Mouse (Mus musculus) myocyte (in vitro differentiated cells): Measurements from ENCODE around the gene Dis3l. TPM values are rescaled to one million over a fixed set of nuclear protein-coding genes. Genes with fewer than 3 reads are reported as not detected.
"Not testable (repeated sequence)": the region's sequence is repeated elsewhere in the genome, so short reads cannot be mapped to it uniquely, and the experiment has no call there.

Experiments used
- H3K27me3 ChIP-seq: one replicate; pipeline ENCODE4 v1.6.1; 2011; ENCODE audit not compliant: control insufficient read depth, insufficient read depth, insufficient read length
- H3K36me3 ChIP-seq: one replicate; pipeline ENCODE4 v1.6.1; 2011; ENCODE audit not compliant: control insufficient read depth, insufficient read depth
- H3K4me2 ChIP-seq: one replicate; pipeline ENCODE4 v1.6.1; 2011; ENCODE audit warnings: low read depth, control low read depth
- H3K4me3 ChIP-seq: one replicate; pipeline ENCODE4 v1.5.1; 2011; ENCODE audit warnings: mild to moderate bottlenecking, control low read depth, moderate library complexity
- H3K79me2 ChIP-seq: one replicate; pipeline ENCODE4 v1.6.1; 2011; ENCODE audit not compliant: control insufficient read depth, insufficient read depth
- H3ac ChIP-seq: one replicate; pipeline ENCODE4 v1.6.1; 2011; ENCODE audit not compliant: control insufficient read depth, insufficient read length
- CEBPB ChIP-seq: IDR thresholded peaks from 2 replicates; pipeline ENCODE4 v1.6.1; 2011; ENCODE audit warnings: mild to moderate bottlenecking, moderate library complexity; ENCODE audit not compliant: poor library complexity, insufficient read depth, severe bottlenecking
- E2F4 ChIP-seq: IDR thresholded peaks from one replicate; pipeline ENCODE4 v1.6.1; 2011; ENCODE audit warnings: mild to moderate bottlenecking, control low read depth, moderate library complexity; ENCODE audit not compliant: insufficient read depth
- MAX ChIP-seq: IDR thresholded peaks from one replicate; pipeline ENCODE4 v1.6.1; 2011; ENCODE audit warnings: low read depth, mild to moderate bottlenecking, control low read depth
- MYOD1 ChIP-seq, 3 experiments: IDR thresholded peaks; one replicate each; pipeline ENCODE4 v1.6.1; 2011; ENCODE audit warnings: control low read depth in 2 of 3, low read depth in 2 of 3, mild to moderate bottlenecking in 2 of 3, moderate library complexity in 1 of 3; ENCODE audit not compliant: insufficient read length in 2 of 3, control insufficient read depth in 1 of 3
- MYOG ChIP-seq, 3 experiments: IDR thresholded peaks; one replicate each; pipeline ENCODE4 v1.6.1; 2011; ENCODE audit warnings: control low read depth in 2 of 3, low read depth in 2 of 3, mild to moderate bottlenecking in 2 of 3; ENCODE audit not compliant: insufficient read length in 2 of 3, control insufficient read depth in 1 of 3, insufficient read depth in 1 of 3
- POLR2A ChIP-seq: IDR thresholded peaks from one replicate; pipeline ENCODE4 v1.6.1; 2011; ENCODE audit warnings: low read depth, mild to moderate bottlenecking, control low read depth, moderate library complexity; ENCODE audit not compliant: insufficient read length
- POLR2AphosphoS2 ChIP-seq: IDR thresholded peaks from one replicate; pipeline ENCODE4 v1.6.1; 2011; ENCODE audit warnings: low read depth, control low read depth; ENCODE audit not compliant: insufficient read length
- REST ChIP-seq: IDR thresholded peaks from one replicate; pipeline ENCODE4 v1.6.1; 2011; ENCODE audit warnings: mild to moderate bottlenecking, control low read depth, moderate library complexity; ENCODE audit not compliant: insufficient read depth, insufficient read length
- SRF ChIP-seq: IDR thresholded peaks from one replicate; pipeline ENCODE4 v1.6.1; 2011; ENCODE audit warnings: low read depth; ENCODE audit not compliant: control insufficient read depth, insufficient read length
- TCF12 ChIP-seq: IDR thresholded peaks from one replicate; pipeline ENCODE4 v1.6.1; 2011; ENCODE audit warnings: mild to moderate bottlenecking, control low read depth; ENCODE audit not compliant: poor library complexity, insufficient read depth, severe bottlenecking
- TCF3 ChIP-seq: IDR thresholded peaks from one replicate; pipeline ENCODE4 v1.6.1; 2011; ENCODE audit warnings: low read depth, control low read depth; ENCODE audit not compliant: insufficient read length
- USF1 ChIP-seq: IDR thresholded peaks from one replicate; pipeline ENCODE4 v1.6.1; 2011; ENCODE audit warnings: low read depth, mild to moderate bottlenecking, control low read depth, moderate library complexity
- polyA plus RNA-seq: library from polyadenylated mRNA; unstranded; fragments of >200 nt; fragmentation: generic; extraction: Trizol; gene quantifications from one replicate; pipeline ENCODE4 v1.2.1, GENCODE M21; 2012; ENCODE audit warnings: missing spikeins

Dis3l gene
- polyA plus RNA-seq, 1 experiment, result 13.0 TPM

DNA sequence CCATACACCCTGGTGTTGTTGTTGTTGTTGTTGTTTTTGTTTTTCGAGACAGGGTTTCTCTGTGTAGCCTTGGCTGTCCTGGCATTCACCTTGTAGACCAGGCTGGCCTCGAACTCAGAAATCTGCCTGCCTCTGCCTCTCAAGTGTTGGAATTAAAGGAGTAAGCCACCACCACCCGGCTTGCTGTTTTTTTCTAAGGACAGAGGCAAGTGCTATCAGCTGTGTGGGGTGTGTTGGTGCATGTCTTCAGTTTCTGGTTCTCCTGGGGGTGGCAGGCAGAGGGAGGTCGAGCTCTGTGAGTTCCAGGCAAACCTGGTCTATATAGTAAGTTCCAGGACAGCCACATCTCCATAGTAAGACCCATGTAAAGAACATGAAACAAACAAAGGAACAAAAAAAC is 66.8 kb downstream of the Dis3l start:
- no peak for TF ChIP-seq POLR2AphosphoS2
- TF ChIP-seq POLR2A, result no peak
- TF ChIP-seq CEBPB, result no peak
- TF ChIP-seq REST, result no peak
- no peak for TF ChIP-seq SRF
- TF ChIP-seq USF1, result no peak
- no peak for TF ChIP-seq TCF3
- TF ChIP-seq MYOD1 (IDR thresholded peaks at IDR 0.05; ENCODE audit: control insufficient read depth in 1 of 3, insufficient read length in 2 of 3, low read depth in 2 of 3), result no peak
- TF ChIP-seq MYOG (IDR thresholded peaks at IDR 0.05; ENCODE audit: control insufficient read depth in 1 of 3, insufficient read depth in 1 of 3, insufficient read length in 2 of 3, low read depth in 2 of 3), result no peak
- no peak for TF ChIP-seq MAX
- no peak for TF ChIP-seq E2F4
- no peak for TF ChIP-seq TCF12
- Histone ChIP-seq H3K36me3 (no peaks in the 10 kb centered on the region), H3K4me3 (no peak overlapping the region), H3K4me2 (no peak overlapping the region), H3K79me2 (no peaks in the 10 kb centered on the region), H3ac (no peak overlapping the region), H3K27me3 (no peaks in the 10 kb centered on the region)

- Histone ChIP-seq H3K36me3 (no peaks in the 10 kb centered on the region), H3K79me2 (no peaks in the 10 kb centered on the region), H3K27me3 (no peaks in the 10 kb centered on the region), H3ac (no peak overlapping the region), H3K4me3 (no peak overlapping the region), H3K4me2 (no peak overlapping the region)
- TF ChIP-seq E2F4 (no peak), POLR2A (no peak), POLR2AphosphoS2 (no peak), TCF3 (no peak), REST (no peak), SRF (no peak), MAX (no peak), CEBPB (no peak), USF1 (no peak)
Measured at GRCm38 (mm10) chr9:64273757-64274156, 67.3 kb downstream of the Dis3l start.

GRCm38 (mm10) chr9:64272611-64273010 is 68.5 kb downstream of the Dis3l start:
- no peak overlapping the region for H3K4me3 ChIP-seq
- H3K36me3 ChIP-seq, result no peaks in the 10 kb centered on the region
- no peaks in the 10 kb centered on the region for H3K27me3 ChIP-seq
- no peaks in the 10 kb centered on the region for H3K79me2 ChIP-seq
- no peak overlapping the region for H3ac ChIP-seq
- TF ChIP-seq E2F4, result no peak
- TF ChIP-seq POLR2A, result no peak
- TF ChIP-seq USF1, result no peak
- no peak for TF ChIP-seq MYOG (IDR thresholded peaks at IDR 0.05; ENCODE audit: control insufficient read depth in 1 of 3, insufficient read depth in 1 of 3, insufficient read length in 2 of 3, low read depth in 2 of 3)
- no peak for TF ChIP-seq SRF
- TF ChIP-seq TCF12, result no peak
- no peak overlapping the region for H3K4me2 ChIP-seq

GRCm38 (mm10) chr9:64271249-64271648 is 69.8 kb downstream of the Dis3l start:
- H3K4me3 ChIP-seq, result no peak overlapping the region
- H3K36me3 ChIP-seq, result no peaks in the 10 kb centered on the region
- no peak for TF ChIP-seq TCF3
- TF ChIP-seq SRF, result no peak
- no peak for TF ChIP-seq REST
- no peak for TF ChIP-seq E2F4
- TF ChIP-seq MAX, result no peak
- no peak for TF ChIP-seq CEBPB
- no peak for TF ChIP-seq USF1
- TF ChIP-seq POLR2A, result no peak
- no peak for TF ChIP-seq MYOG (IDR thresholded peaks at IDR 0.05; ENCODE audit: control insufficient read depth in 1 of 3, insufficient read depth in 1 of 3, insufficient read length in 2 of 3, low read depth in 2 of 3)
- no peak for TF ChIP-seq POLR2AphosphoS2
- TF ChIP-seq TCF12, result no peak
- no peak for TF ChIP-seq MYOD1 (IDR thresholded peaks at IDR 0.05; ENCODE audit: control insufficient read depth in 1 of 3, insufficient read length in 2 of 3, low read depth in 2 of 3)

GRCm38 (mm10) chr9:64268836-64269235 is 72.3 kb downstream of the Dis3l start:
- H3K4me3 ChIP-seq, H3K79me2 ChIP-seq, H3K36me3 ChIP-seq, H3K4me2 ChIP-seq, H3ac ChIP-seq, H3K27me3 ChIP-seq: not testable (repeated sequence)

More at GRCm38 (mm10) chr9:64271249-64271648, 69.8 kb downstream of the Dis3l start:
- Histone ChIP-seq H3K27me3 (no peaks in the 10 kb centered on the region), H3K4me2 (no peak overlapping the region), H3ac (no peak overlapping the region), H3K79me2 (no peaks in the 10 kb centered on the region)
